Mouse (Mus musculus) kidney, adult 9 months (tissue): Measurements from ENCODE around the gene Cd28.

ENCODE experiments used
- DNase-seq: peaks from one replicate; pipeline ENCODE4 v3.0.0; 2022

Gene Cd28

GRCm38 (mm10) chr1:60751011-60751410 lies 34.4 kb downstream of the Cd28 start:
- DNase-seq = no peak

- no peak for DNase-seq
Observed at GRCm38 (mm10) chr1:60752986-60753385, 36.4 kb downstream of the Cd28 start.

GRCm38 (mm10) chr1:60753981-60754380 lies 37.4 kb downstream of the Cd28 start:
- no peak for DNase-seq

- no peak for DNase-seq
Observed at GRCm38 (mm10) chr1:60755391-60756243, 39.0 kb downstream of the Cd28 start.

- DNase-seq = no peak
Observed at GRCm38 (mm10) chr1:60757631-60758030, 41.0 kb downstream of the Cd28 start.

- no peak for DNase-seq
Observed at GRCm38 (mm10) chr1:60758226-60758625, 41.6 kb downstream of the Cd28 start.

GRCm38 (mm10) chr1:60759563-60760335 lies 43.1 kb downstream of the Cd28 start:
- DNase-seq = no peak

- DNase-seq = no peak
Observed at GRCm38 (mm10) chr1:60760475-60760874, 43.9 kb downstream of the Cd28 start.

GRCm38 (mm10) chr1:60761528-60762171 lies 45.0 kb downstream of the Cd28 start:
- DNase-seq = no peak

GRCm38 (mm10) chr1:60762451-60762850 lies 45.9 kb downstream of the Cd28 start:
- DNase-seq = no peak

- no peak for DNase-seq
Observed at GRCm38 (mm10) chr1:60762916-60763315, 46.3 kb downstream of the Cd28 start.

GRCm38 (mm10) chr1:60771771-60772170 lies 55.2 kb downstream of the Cd28 start:
- DNase-seq = no peak

- no peak for DNase-seq
Observed at GRCm38 (mm10) chr1:60773231-60773630, 56.6 kb downstream of the Cd28 start.

- no peak for DNase-seq
Observed at GRCm38 (mm10) chr1:60776166-60776565, 59.6 kb downstream of the Cd28 start.

GRCm38 (mm10) chr1:60776906-60777305 lies 60.3 kb downstream of the Cd28 start:
- DNase-seq = no peak

GRCm38 (mm10) chr1:60778465-60779115 lies 62.0 kb downstream of the Cd28 start:
- no peak for DNase-seq

- DNase-seq = no peak
Observed at GRCm38 (mm10) chr1:60779176-60779575, 62.6 kb downstream of the Cd28 start.

GRCm38 (mm10) chr1:60781666-60782065 lies 65.1 kb downstream of the Cd28 start:
- no peak for DNase-seq

GRCm38 (mm10) chr1:60793717-60794116 lies 77.1 kb downstream of the Cd28 start:
- no peak for DNase-seq

- no peak for DNase-seq
Observed at GRCm38 (mm10) chr1:60795677-60796205, 79.1 kb downstream of the Cd28 start.

- no peak for DNase-seq
Observed at GRCm38 (mm10) chr1:60799795-60800345, 83.3 kb downstream of the Cd28 start.

- no peak for DNase-seq
Observed at GRCm38 (mm10) chr1:60801210-60801671, 84.6 kb downstream of the Cd28 start.
